Mouse (Mus musculus): ENCODE measurements around the gene Polr2h.

DNA sequence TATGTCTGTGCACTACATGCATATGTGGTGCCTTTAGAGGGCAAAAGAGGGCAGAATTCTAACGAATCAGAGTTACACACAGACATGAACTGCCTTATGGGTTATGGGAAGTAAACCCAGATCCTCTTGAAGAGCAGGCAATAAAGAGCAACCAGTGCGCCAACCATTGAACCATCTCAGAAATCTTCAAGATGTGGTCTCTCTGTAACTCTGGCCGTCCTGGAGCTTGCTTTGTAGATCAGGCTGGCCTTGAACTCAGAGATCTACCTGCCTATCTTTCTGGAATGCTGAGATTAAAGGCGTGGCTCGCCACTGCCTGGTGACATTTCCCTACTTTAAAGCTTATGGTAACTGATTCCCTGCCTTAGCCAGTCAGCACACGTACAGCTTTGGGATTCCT lies 45.6 kb upstream of the Polr2h start:
- TF ChIP-seq CTCF (IDR thresholded peaks at IDR 0.05; ENCODE audit: low read depth, low read length) (no peak), POLR2A (IDR thresholded peaks at IDR 0.05; ENCODE audit: borderline replicate concordance, low read depth, low read length) (no peak)
